Mouse (Mus musculus): ENCODE measurements around the gene D17Wsu92e.

DNA sequence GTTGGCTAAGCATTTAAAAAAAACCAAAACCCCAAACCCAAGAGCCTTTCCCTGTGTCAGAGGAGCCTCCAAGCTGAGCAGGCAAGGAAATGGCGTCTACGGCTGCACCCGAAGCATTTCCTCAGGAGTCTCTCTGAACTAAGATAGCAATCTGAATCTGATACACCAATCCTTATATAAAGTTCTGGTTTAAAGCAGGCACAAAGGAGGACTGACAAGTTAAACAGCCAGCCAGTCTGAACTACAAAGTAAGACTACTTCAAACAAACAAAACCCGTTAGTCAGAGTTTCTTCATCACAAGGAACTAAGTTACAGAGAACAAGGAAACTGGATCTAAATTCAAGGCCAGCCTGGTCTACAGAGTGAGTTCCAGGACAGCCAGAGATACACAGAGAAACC, 27.9 kb downstream of the D17Wsu92e start:
- TF ChIP-seq CTCF (IDR thresholded peaks at IDR 0.05; ENCODE audit: low read depth) (no peak), EP300 (IDR thresholded peaks at IDR 0.05; ENCODE audit: low read depth) (no peak)
